Mouse (Mus musculus): Measurements from ENCODE around the gene Tbrg1.

Gene Tbrg1

DNA sequence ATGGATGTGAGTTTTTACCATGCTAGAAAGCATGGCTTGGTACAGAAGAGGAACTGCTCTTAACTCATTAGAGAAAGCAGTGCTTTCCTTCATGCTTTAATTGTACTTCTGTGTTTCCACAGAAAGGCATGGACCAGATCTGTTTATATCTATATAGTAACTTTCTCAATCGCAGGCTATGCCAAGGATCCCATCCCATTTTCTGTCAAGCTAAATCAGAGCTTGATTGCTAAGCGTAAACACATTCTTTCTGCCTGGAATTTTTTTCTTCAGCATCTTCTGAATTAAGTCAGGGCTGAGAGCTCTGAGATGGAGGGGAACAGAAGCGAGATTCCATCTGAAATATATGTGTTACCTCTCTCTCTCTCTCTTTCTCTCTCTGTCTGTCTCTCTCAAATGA is 33.1 kb downstream of the Tbrg1 start:
- Histone ChIP-seq H3K27me3 (ENCODE audit: control insufficient read depth, insufficient read depth, low read length, poor library complexity, severe bottlenecking) (no peaks in the 10 kb centered on the region), H3K36me3 (ENCODE audit: control insufficient read depth, insufficient read depth, low read length, poor library complexity, severe bottlenecking) (peaks cover 5% of the 10 kb centered on the region; the same call in 1 of the 2 replicates)
- DNase-seq (ENCODE audit: low read depth, low spot score), result no peak

DNA sequence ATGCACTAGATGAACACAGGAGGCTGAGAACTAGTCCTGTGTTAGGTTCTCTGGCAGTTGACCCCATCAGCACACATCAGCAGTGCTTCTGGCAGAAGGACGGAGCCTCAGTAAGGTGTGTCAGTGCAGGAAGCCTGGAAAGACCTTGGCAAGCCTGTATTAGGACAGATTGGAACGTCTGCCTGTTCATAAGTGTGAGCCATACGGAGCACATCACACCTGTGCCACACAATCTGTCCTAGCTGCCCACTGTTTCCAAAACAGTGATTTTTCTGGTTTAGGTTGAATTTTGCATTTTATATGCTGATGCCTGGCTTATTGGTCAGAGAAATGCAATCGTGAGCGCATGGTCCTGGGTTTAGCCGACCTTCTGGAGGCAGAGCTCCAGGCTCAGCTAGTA is 35.8 kb downstream of the Tbrg1 start:
- Histone ChIP-seq H3K36me3 (ENCODE audit: control insufficient read depth, insufficient read depth, low read length, poor library complexity, severe bottlenecking) (peaks cover 5% of the 10 kb centered on the region; the same call in 1 of the 2 replicates), H3K27me3 (ENCODE audit: control insufficient read depth, insufficient read depth, low read length, poor library complexity, severe bottlenecking) (no peaks in the 10 kb centered on the region)
- no peak for DNase-seq (ENCODE audit: low read depth, low spot score)

DNA sequence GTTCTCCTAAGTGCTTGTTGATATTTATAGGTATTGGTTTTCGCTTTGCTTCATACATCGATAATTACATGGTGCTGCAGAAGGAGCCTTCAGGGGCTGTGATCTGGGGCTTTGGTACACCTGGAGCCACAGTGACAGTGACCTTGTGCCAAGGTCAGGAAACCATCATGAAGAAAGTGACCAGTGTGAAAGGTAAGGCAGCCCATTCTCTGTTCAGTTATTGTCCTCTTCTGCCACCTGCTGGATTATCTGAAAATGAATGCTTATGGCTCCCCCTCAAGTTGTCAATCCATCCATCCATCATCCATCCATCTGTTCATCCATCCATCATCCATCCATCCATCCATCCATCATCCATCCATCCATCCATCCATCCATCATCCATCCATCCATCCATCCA is 40.3 kb downstream of the Tbrg1 start:
- Histone ChIP-seq H3K36me3 (ENCODE audit: control insufficient read depth, insufficient read depth, low read length, poor library complexity, severe bottlenecking) (peaks cover 2% of the 10 kb centered on the region; the same call in 1 of the 2 replicates), H3K27me3 (ENCODE audit: control insufficient read depth, insufficient read depth, low read length, poor library complexity, severe bottlenecking) (no peaks in the 10 kb centered on the region)
- peak; percentile 78 for DNase-seq (ENCODE audit: low read depth, low spot score)

DNA sequence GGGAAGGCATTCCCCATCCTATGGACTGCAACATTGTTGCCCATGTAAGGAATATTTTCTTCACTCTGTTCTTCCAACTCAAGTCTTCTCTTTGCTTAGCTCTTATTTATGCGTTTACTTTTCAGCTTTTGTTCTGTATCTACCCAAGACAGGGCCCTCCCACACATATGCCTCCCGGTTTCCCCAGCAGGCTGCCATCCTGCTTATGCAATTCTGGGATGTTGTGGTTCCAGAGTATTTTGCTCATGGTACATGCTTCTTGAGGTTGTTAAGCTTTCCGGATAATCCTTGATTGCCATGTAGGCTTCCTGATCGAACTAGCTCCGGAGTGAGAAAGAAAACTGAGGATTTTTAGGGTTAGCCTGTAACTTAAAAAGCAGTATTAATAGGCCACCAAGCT is 41.9 kb downstream of the Tbrg1 start:
- peaks cover 2% of the 10 kb centered on the region; the same call in 1 of the 2 replicates for H3K36me3 ChIP-seq (ENCODE audit: control insufficient read depth, insufficient read depth, low read length, poor library complexity, severe bottlenecking)
- DNase-seq (ENCODE audit: low read depth, low spot score), result no peak
- no peaks in the 10 kb centered on the region for H3K27me3 ChIP-seq (ENCODE audit: control insufficient read depth, insufficient read depth, low read length, poor library complexity, severe bottlenecking)

DNA sequence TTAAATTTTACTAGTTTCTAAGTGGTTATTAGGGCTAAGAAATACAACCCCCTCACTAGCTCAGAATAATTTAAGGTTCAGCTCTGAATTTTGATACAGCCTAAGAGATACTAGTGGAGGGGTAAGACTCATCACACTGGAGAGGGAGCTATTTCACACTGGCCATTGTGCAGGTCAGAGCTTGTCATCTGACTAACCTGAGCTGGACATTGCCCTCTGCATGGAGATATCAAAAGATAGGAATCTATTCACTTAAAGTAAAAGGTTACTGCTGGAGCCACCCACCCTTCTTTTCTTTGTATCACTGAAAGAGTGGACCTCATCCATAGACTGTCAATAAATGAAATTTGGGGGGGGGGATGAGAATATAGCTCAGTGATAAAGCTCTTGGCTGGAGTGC is 42.8 kb downstream of the Tbrg1 start:
- Histone ChIP-seq H3K36me3 (ENCODE audit: control insufficient read depth, insufficient read depth, low read length, poor library complexity, severe bottlenecking) (no peaks in the 10 kb centered on the region), H3K27me3 (ENCODE audit: control insufficient read depth, insufficient read depth, low read length, poor library complexity, severe bottlenecking) (no peaks in the 10 kb centered on the region)
- no peak for DNase-seq (ENCODE audit: low read depth, low spot score)

DNA sequence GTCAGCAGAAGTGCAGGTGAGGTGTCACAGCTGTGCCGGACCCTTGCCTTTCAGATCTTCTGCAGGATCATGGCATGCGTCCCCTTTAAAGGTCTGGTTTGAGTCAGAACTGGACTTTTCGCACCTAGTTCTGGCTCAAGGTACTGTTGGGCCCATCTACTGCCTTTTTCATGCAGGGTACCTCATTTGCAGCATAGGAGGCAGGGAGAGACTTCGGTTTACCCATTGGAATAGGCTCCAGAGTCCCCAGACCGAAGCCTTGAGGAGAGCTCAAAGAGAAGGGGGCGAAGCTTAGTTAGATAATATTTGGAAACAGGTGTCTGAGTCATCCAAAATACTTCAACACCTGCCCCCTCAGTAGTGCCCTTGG is 43.2 kb downstream of the Tbrg1 start:
- H3K36me3 ChIP-seq (ENCODE audit: control insufficient read depth, insufficient read depth, low read length, poor library complexity, severe bottlenecking), result no peaks in the 10 kb centered on the region
- no peak for DNase-seq (ENCODE audit: low read depth, low spot score)
- H3K27me3 ChIP-seq (ENCODE audit: control insufficient read depth, insufficient read depth, low read length, poor library complexity, severe bottlenecking), result no peaks in the 10 kb centered on the region

DNA sequence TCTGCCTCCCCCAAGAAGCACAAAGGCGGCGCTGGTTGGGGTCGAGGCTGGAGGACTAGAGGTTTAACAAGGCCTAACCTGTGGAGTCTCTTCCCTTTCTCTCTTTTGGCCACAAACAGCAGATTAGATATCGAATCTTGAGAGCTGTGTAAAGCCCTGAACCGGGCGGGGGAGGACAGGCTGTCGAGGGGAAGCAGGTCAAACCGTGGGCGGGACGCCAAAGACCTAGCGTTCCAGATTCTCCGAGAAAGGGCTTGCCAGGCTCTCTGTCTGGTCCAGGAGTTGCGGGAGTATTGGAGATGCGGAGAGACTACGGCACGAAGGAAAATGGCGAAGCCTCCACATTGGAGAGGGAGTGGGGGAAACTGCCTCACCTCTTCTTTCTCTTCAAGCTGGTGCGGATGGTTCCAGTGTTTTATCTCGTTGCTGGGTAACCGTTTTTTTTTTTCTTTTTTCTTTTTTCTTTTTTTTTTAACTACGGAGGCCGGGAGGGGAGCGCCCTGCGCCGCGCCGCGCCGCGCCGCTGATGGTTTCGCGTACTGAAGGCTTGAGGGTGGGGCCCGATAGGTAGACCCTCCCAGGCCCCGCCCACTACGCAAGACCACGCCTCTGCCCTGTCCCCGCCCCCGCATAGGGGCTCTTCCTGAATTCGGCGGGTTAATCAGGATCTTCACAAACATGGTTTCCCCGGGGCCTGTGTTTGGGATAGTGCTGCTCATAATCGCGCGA is 43.8 kb downstream of the Tbrg1 start, which contains the start of gene Spa17:
Spa17 (minus strand) TSS at position 541 of the 729 bp plus-strand sequence.
- no peaks in the 10 kb centered on the region for H3K27me3 ChIP-seq (ENCODE audit: control insufficient read depth, insufficient read depth, low read length, poor library complexity, severe bottlenecking)
- H3K36me3 ChIP-seq (ENCODE audit: control insufficient read depth, insufficient read depth, low read length, poor library complexity, severe bottlenecking), result no peaks in the 10 kb centered on the region
- peak; percentile 91 for DNase-seq (ENCODE audit: low read depth, low spot score)

DNA sequence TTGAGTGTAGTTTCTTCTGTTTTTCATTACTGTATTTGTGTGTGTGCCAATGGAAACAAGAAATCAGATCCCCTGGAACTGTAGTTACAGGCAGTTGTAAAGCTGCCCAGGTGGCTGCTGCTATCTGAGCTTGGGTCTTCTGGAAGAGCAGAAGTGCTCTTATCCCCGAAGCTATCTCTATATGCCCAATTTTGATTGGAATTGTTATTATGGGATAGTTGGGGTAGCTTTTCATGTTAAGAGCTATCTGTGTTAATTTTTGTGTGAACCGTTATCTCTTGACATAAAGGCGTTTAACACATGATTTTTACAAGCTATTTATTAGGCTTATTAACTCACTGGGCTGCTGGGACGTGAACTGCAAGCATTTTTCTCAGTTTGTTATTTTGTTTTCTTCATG is 47.6 kb downstream of the Tbrg1 start:
- Histone ChIP-seq H3K36me3 (ENCODE audit: control insufficient read depth, insufficient read depth, low read length, poor library complexity, severe bottlenecking) (no peaks in the 10 kb centered on the region), H3K27me3 (ENCODE audit: control insufficient read depth, insufficient read depth, low read length, poor library complexity, severe bottlenecking) (no peaks in the 10 kb centered on the region)
- no peak for DNase-seq (ENCODE audit: low read depth, low spot score)

DNA sequence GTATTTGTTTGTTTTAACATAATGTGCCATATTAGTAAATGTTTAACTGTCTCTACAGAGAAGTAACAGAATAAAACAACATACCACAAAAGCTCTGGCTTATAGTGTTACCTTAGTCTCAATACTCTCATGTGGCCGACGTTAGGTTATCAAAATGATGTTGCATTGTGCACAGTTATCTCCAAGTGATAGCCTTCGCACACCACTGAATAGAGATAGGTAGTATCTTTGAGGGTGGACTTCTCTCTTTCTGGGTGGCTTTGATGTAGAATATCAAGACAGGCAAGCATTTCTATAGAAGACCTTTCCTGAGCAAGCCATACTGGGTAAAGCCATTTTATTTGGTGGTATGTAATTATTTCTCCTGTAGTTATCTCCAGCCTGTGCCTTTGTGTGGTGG is 52.0 kb downstream of the Tbrg1 start:
- H3K27me3 ChIP-seq (ENCODE audit: control insufficient read depth, insufficient read depth, low read length, poor library complexity, severe bottlenecking), result no peaks in the 10 kb centered on the region
- no peak for DNase-seq (ENCODE audit: low read depth, low spot score)
- no peaks in the 10 kb centered on the region for H3K36me3 ChIP-seq (ENCODE audit: control insufficient read depth, insufficient read depth, low read length, poor library complexity, severe bottlenecking)

DNA sequence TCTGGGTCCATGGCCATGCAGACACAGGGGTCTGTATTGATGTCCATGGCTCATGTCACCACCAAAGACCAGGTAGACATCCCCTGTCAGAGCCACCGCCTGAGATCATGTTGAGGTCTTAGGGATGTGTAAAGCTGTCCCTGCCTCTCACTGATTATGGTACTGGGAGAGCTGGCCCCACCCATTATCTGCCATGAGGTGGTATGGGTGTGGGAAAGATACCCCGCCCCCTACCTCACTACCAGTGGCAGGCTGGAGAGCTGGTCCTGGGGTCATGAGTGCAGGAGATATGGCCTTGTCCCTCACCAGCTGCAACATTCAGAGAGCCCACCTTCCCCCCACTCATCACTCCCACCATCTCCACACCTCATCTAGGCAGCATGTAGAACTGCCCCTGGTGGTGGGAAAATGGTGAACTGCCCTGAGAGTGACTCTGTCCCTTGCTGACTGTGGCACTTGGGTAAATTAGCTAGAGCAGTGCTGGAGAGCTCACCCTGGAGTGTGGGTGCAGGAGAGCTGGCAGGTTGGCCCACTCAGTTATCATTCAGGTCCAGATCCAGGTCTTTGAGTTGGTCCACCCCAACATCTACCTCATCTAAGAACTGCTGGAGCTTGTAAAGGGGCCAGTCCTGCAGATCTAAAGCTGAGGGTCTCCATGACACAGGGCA is 56.4 kb downstream of the Tbrg1 start:
- DNase-seq (ENCODE audit: low read depth, low spot score), result no peak
- H3K27me3 ChIP-seq (ENCODE audit: control insufficient read depth, insufficient read depth, low read length, poor library complexity, severe bottlenecking), result no peaks in the 10 kb centered on the region
- no peaks in the 10 kb centered on the region for H3K36me3 ChIP-seq (ENCODE audit: control insufficient read depth, insufficient read depth, low read length, poor library complexity, severe bottlenecking)
